Mouse (Mus musculus): ENCODE measurements at regions not wholly inside any gene's neighbourhood (a gene's known extent, or its start where the extent isn't known, plus 50 kb on each side); places are given as distances from the start of the nearest gene placed in this dataset.

- Histone ChIP-seq H3K27me3 (ENCODE audit: insufficient read depth, low read length) (no peaks in the 10 kb centered on the region), H3K4me2 (no peak overlapping the region), H3K27ac (ENCODE audit: low read depth) (no peak overlapping the region), H3K9me3 (ENCODE audit: low read depth, low read length) (no peaks in the 10 kb centered on the region), H3K36me3 (ENCODE audit: insufficient read depth) (no peaks in the 10 kb centered on the region), H3K9ac (no peak overlapping the region), H3K4me1 (ENCODE audit: insufficient read depth) (no peaks in the 10 kb centered on the region), H3K4me3 (ENCODE audit: low read depth, low read length) (no peak overlapping the region)
- TF ChIP-seq CTCF (IDR thresholded peaks at IDR 0.05; ENCODE audit: low read depth) = no peak
- 62% methylated on average over 2 of the region's 2 CpGs for WGBS
- ATAC-seq (ENCODE audit: insufficient read depth) (no peak), DNase-seq (no peak)
Measured at GRCm38 (mm10) chr1:60833668-60834067, 53.1 kb upstream of the Ctla4 start.

Measured in lung, embryonic 14.5 days (tissue).